Mouse (Mus musculus) heart, embryonic 14.5 days (tissue): Measurements from ENCODE around the gene Ttc28. TPM values are rescaled to one million over a fixed set of nuclear protein-coding genes. Genes with fewer than 3 reads are reported as not detected.
A peak's percentile ranks its signal among the peaks of the same experiment; 100 is the strongest.

Experiments used
- ATAC-seq: fragments of 200-750 bp; cut with Nextera tagmentation; 2 replicates; pipeline ENCODE4 v1.8.0; 2017; ENCODE audit warnings: low read depth, moderate TSS enrichment; ENCODE audit not compliant: insufficient number of reproducible peaks, insufficient read depth, low FRiP score
- H3K27ac ChIP-seq, 2 experiments: fragments of 200-500 bp in 1 of 2; fragments of 300-500 bp in 1 of 2; sonication (generic) in 1 of 2; replicated peaks in 1 of 2; 2 replicates each; pipeline ENCODE4 v1.5.1; 2012 to 2014; ENCODE audit warnings: low read depth in 2 of 2, low read length in 2 of 2, control low read depth in 1 of 2, mild to moderate bottlenecking in 1 of 2, mixed read lengths in 1 of 2; ENCODE audit not compliant: control insufficient read depth in 1 of 2, insufficient read depth in 1 of 2
- H3K27me3 ChIP-seq: fragments of 300-500 bp; sonication (generic); 2 replicates; pipeline ENCODE4 v1.6.1; 2014; ENCODE audit warnings: mild to moderate bottlenecking, low read length, control low read depth; ENCODE audit not compliant: control insufficient read depth, insufficient read depth
- H3K36me3 ChIP-seq: fragments of 300-500 bp; sonication (generic); 2 replicates; pipeline ENCODE4 v1.6.1; 2014; ENCODE audit warnings: mild to moderate bottlenecking, control low read depth, low read length, mixed read lengths; ENCODE audit not compliant: control insufficient read depth, insufficient read depth
- H3K4me1 ChIP-seq, 2 experiments: fragments of 200-500 bp in 1 of 2; fragments of 300-500 bp in 1 of 2; sonication (generic) in 1 of 2; 2 replicates each; pipeline ENCODE4 v1.6.1; 2012 to 2014; ENCODE audit warnings: low read length in 2 of 2, control low read depth in 1 of 2, mixed read lengths in 1 of 2; ENCODE audit not compliant: control insufficient read depth in 2 of 2, insufficient read depth in 2 of 2
- H3K4me2 ChIP-seq: fragments of 300-500 bp; sonication (generic); 2 replicates; pipeline ENCODE4 v1.6.1; 2014; ENCODE audit warnings: mild to moderate bottlenecking, low read length
- H3K4me3 ChIP-seq, 2 experiments: fragments of 200-500 bp in 1 of 2; fragments of 300-500 bp in 1 of 2; sonication (generic) in 1 of 2; 2 replicates each; pipeline ENCODE4 v1.5.1; 2012 to 2014; ENCODE audit warnings: low read length in 2 of 2, mild to moderate bottlenecking in 2 of 2, control low read depth in 1 of 2, low read depth in 1 of 2, moderate library complexity in 1 of 2; ENCODE audit not compliant: control insufficient read depth in 1 of 2, insufficient read depth in 1 of 2
- H3K9ac ChIP-seq: fragments of 300-500 bp; sonication (generic); 2 replicates; pipeline ENCODE4 v1.6.1; 2014; ENCODE audit warnings: mild to moderate bottlenecking, low read length
- H3K9me3 ChIP-seq: fragments of 300-500 bp; sonication (generic); 2 replicates; pipeline ENCODE4 v1.6.1; 2016; ENCODE audit warnings: low read length, control low read depth; ENCODE audit not compliant: control insufficient read depth
- WGBS: fragments of 180-500 bp; shearing (Covaris S2); extraction: QIAGEN DNeasy Blood & Tissue Kit; methylation state at CpG from one replicate; pipeline ENCODE4 v1.1.7; 2014; 5-methylcytosine and 5-hydroxymethylcytosine counted together
- polyA plus RNA-seq: library from polyadenylated mRNA; unstranded; fragments of >200 nt; fragmentation: Nextera tagmentation; extraction: Ambion mirVana; gene quantifications from 2 replicates; pipeline ENCODE4 v1.2.1, GENCODE M21; 2014

Gene Ttc28
- polyA plus RNA-seq, 1 experiment from 2014 or later, result 9.0 TPM

- Histone ChIP-seq H3K4me2 (no peak overlapping the region), H3K9me3 (no peaks in the 10 kb centered on the region), H3K27ac (no peak overlapping the region), H3K36me3 (no peaks in the 10 kb centered on the region), H3K9ac (no peak overlapping the region), H3K27me3 (peaks cover 6% of the 10 kb centered on the region), H3K4me3 (no peak overlapping the region), H3K4me1 (peaks cover 3 to 17% of the 10 kb centered on the region in 2 experiments; a peak in 3 of 4 replicates)
- ATAC-seq, result no peak
- 74% methylated on average over 7 of the region's 7 CpGs for WGBS
Measured at GRCm38 (mm10) chr5:111113183-111113582, 233.6 kb downstream of the Ttc28 start.

- Histone ChIP-seq H3K27ac (no peak overlapping the region), H3K27me3 (peaks cover 6% of the 10 kb centered on the region), H3K4me2 (no peak overlapping the region), H3K36me3 (no peaks in the 10 kb centered on the region), H3K9ac (no peak overlapping the region; the same call in 1 of the 2 replicates), H3K4me1 (peaks cover 3 to 17% of the 10 kb centered on the region in 2 experiments; a peak in 3 of 4 replicates), H3K9me3 (no peaks in the 10 kb centered on the region), H3K4me3 (no peak overlapping the region)
- 32% methylated on average over 8 of the region's 8 CpGs for whole genome bisulfite sequencing
- no peak for ATAC-seq
Measured at GRCm38 (mm10) chr5:111113694-111114375, 234.2 kb downstream of the Ttc28 start.

- no peak overlapping the region for H3K27ac ChIP-seq
- ATAC-seq, result no peak
Measured at GRCm38 (mm10) chr5:111114597-111114996, 235.0 kb downstream of the Ttc28 start.

GRCm38 (mm10) chr5:111115519-111116350 is 236.1 kb downstream of the Ttc28 start:
- Histone ChIP-seq H3K9ac (no peak overlapping the region), H3K4me3 (no peak overlapping the region), H3K9me3 (no peaks in the 10 kb centered on the region), H3K27me3 (peaks cover 6% of the 10 kb centered on the region), H3K27ac (peak overlapping the region; percentile 0 to 32; a peak in 1 of 4 replicates), H3K4me2 (no peak overlapping the region), H3K4me1 (peaks cover 6 to 29% of the 10 kb centered on the region in 2 experiments), H3K36me3 (no peaks in the 10 kb centered on the region)
- WGBS, result 61% methylated on average over 15 of the region's 15 CpGs
- no peak for ATAC-seq

More at GRCm38 (mm10) chr5:111114597-111114996, 235.0 kb downstream of the Ttc28 start:
- peaks cover 3 to 19% of the 10 kb centered on the region in 2 experiments for H3K4me1 ChIP-seq
- H3K9me3 ChIP-seq, result no peaks in the 10 kb centered on the region
- H3K4me3 ChIP-seq, result no peak overlapping the region
- no peak overlapping the region for H3K9ac ChIP-seq
- 83% methylated on average over 10 of the region's 10 CpGs for WGBS
- H3K4me2 ChIP-seq, result no peak overlapping the region
- H3K27me3 ChIP-seq, result peaks cover 6% of the 10 kb centered on the region
- H3K36me3 ChIP-seq, result no peaks in the 10 kb centered on the region

GRCm38 (mm10) chr5:111119805-111120204 is 240.2 kb downstream of the Ttc28 start:
- Histone ChIP-seq H3K4me2 (peak overlapping the region; percentile 18; the same call in 1 of the 2 replicates), H3K9ac (no peak overlapping the region), H3K36me3 (no peaks in the 10 kb centered on the region), H3K9me3 (no peaks in the 10 kb centered on the region), H3K4me1 (peaks cover 11 to 35% of the 10 kb centered on the region in 2 experiments), H3K4me3 (no peak overlapping the region), H3K27ac (no peak overlapping the region), H3K27me3 (peaks cover 8% of the 10 kb centered on the region)
- no peak for ATAC-seq
- 60% methylated on average over 3 of the region's 3 CpGs for WGBS

GRCm38 (mm10) chr5:111120298-111120697 is 240.7 kb downstream of the Ttc28 start:
- Histone ChIP-seq H3K9me3 (no peaks in the 10 kb centered on the region), H3K36me3 (no peaks in the 10 kb centered on the region), H3K27ac (no peak overlapping the region), H3K27me3 (peaks cover 7% of the 10 kb centered on the region; the same call in 1 of the 2 replicates), H3K9ac (no peak overlapping the region), H3K4me2 (peak overlapping the region; percentile 18; the same call in 1 of the 2 replicates), H3K4me1 (peaks cover 11 to 32% of the 10 kb centered on the region in 2 experiments), H3K4me3 (no peak overlapping the region)
- no peak for ATAC-seq
- 80% methylated on average over 7 of the region's 7 CpGs for WGBS

- Histone ChIP-seq H3K4me1 (peaks cover 11 to 28% of the 10 kb centered on the region in 2 experiments), H3K27ac (no peak overlapping the region), H3K4me3 (no peak overlapping the region), H3K9ac (no peak overlapping the region), H3K36me3 (no peaks in the 10 kb centered on the region), H3K4me2 (no peak overlapping the region), H3K9me3 (no peaks in the 10 kb centered on the region), H3K27me3 (peaks cover 5% of the 10 kb centered on the region; the same call in 1 of the 2 replicates)
- WGBS, result 75% methylated on average over 10 of the region's 10 CpGs
- ATAC-seq, result no peak
Measured at GRCm38 (mm10) chr5:111120705-111121420, 241.3 kb downstream of the Ttc28 start.
